Mouse (Mus musculus): ENCODE measurements around the gene Ripor3. TPM values are rescaled to one million over a fixed set of nuclear protein-coding genes. Genes with fewer than 3 reads are reported as not detected.

Gene Ripor3
- polyA plus RNA-seq, 1 experiment from 2014 or later, result 1.1 TPM

GRCm38 (mm10) chr2:168005616-168006015 is 4.8 kb downstream of the Ripor3 start:
- Histone ChIP-seq H3K4me2 (replicated peaks; ENCODE audit: low read depth, low read length) (no peak overlapping the region), H3K9ac (replicated peaks; ENCODE audit: low read depth) (no peak overlapping the region), H3K4me3 (ENCODE audit: low read depth, low read length) (no peak overlapping the region), H3K36me3 (ENCODE audit: insufficient read depth, low read length) (no peaks in the 10 kb centered on the region), H3K27ac (ENCODE audit: low read length) (no peak overlapping the region), H3K27me3 (replicated peaks; ENCODE audit: insufficient read depth, low read length) (no peaks in the 10 kb centered on the region), H3K4me1 (ENCODE audit: insufficient read depth, low read depth, low read length) (peaks cover 7% of the 10 kb centered on the region; the same call in 1 of the 2 replicates), H3K9me3 (ENCODE audit: low read length) (no peaks in the 10 kb centered on the region)
- TF ChIP-seq CTCF (IDR thresholded peaks at IDR 0.05) (no peak), EP300 (IDR thresholded peaks at IDR 0.05) (no peak)
- ATAC-seq (peak; percentile 52), DNase-seq (ENCODE audit: low spot score) (peak; percentile 69)
- WGBS, result 30% methylated on average over 3 of the region's 3 CpGs

- no peak for ATAC-seq
Measured at GRCm38 (mm10) chr2:168005005-168005404, 5.4 kb downstream of the Ripor3 start.

GRCm38 (mm10) chr2:168004369-168004768 is 6.0 kb downstream of the Ripor3 start:
- Histone ChIP-seq H3K9me3 (ENCODE audit: low read length) (no peaks in the 10 kb centered on the region), H3K4me2 (replicated peaks; ENCODE audit: low read depth, low read length) (no peak overlapping the region), H3K27me3 (replicated peaks; ENCODE audit: insufficient read depth, low read length) (no peaks in the 10 kb centered on the region), H3K9ac (replicated peaks; ENCODE audit: low read depth) (no peak overlapping the region), H3K27ac (ENCODE audit: low read length) (no peak overlapping the region), H3K4me1 (ENCODE audit: insufficient read depth, low read depth, low read length) (peaks cover 7% of the 10 kb centered on the region; the same call in 1 of the 2 replicates), H3K4me3 (ENCODE audit: low read depth, low read length) (no peak overlapping the region), H3K36me3 (ENCODE audit: insufficient read depth, low read length) (no peaks in the 10 kb centered on the region)
- ATAC-seq (no peak), DNase-seq (ENCODE audit: low spot score) (no peak)
- WGBS, result 65% methylated on average over 2 of the region's 2 CpGs
- TF ChIP-seq CTCF (IDR thresholded peaks at IDR 0.05) (peak; percentile 55), EP300 (IDR thresholded peaks at IDR 0.05) (no peak)

More at GRCm38 (mm10) chr2:168005005-168005404, 5.4 kb downstream of the Ripor3 start:
- no peaks in the 10 kb centered on the region for H3K36me3 ChIP-seq (ENCODE audit: insufficient read depth, low read length)
- H3K9me3 ChIP-seq (ENCODE audit: low read length), result no peaks in the 10 kb centered on the region
- no peaks in the 10 kb centered on the region for H3K27me3 ChIP-seq (replicated peaks; ENCODE audit: insufficient read depth, low read length)
- H3K4me3 ChIP-seq (ENCODE audit: low read depth, low read length), result no peak overlapping the region
- H3K9ac ChIP-seq (replicated peaks; ENCODE audit: low read depth), result no peak overlapping the region
- TF ChIP-seq EP300 (IDR thresholded peaks at IDR 0.05) (no peak), CTCF (IDR thresholded peaks at IDR 0.05) (no peak)
- WGBS, result 88% methylated on average over 3 of the region's 3 CpGs
- H3K4me1 ChIP-seq (ENCODE audit: insufficient read depth, low read depth, low read length), result peaks cover 7% of the 10 kb centered on the region; the same call in 1 of the 2 replicates
- no peak overlapping the region for H3K27ac ChIP-seq (ENCODE audit: low read length)
- no peak for DNase-seq (ENCODE audit: low spot score)
- H3K4me2 ChIP-seq (replicated peaks; ENCODE audit: low read depth, low read length), result no peak overlapping the region

GRCm38 (mm10) chr2:168003431-168003830 is 7.0 kb downstream of the Ripor3 start:
- WGBS, result 30% methylated on average over 12 of the region's 12 CpGs
- ATAC-seq (peak; percentile 80), DNase-seq (ENCODE audit: low spot score) (peak; percentile 79)
- peaks cover 7% of the 10 kb centered on the region; the same call in 1 of the 2 replicates for H3K4me1 ChIP-seq (ENCODE audit: insufficient read depth, low read depth, low read length)
- TF ChIP-seq EP300 (IDR thresholded peaks at IDR 0.05) (no peak), CTCF (IDR thresholded peaks at IDR 0.05) (no peak)
- H3K4me3 ChIP-seq (ENCODE audit: low read depth, low read length), result no peak overlapping the region
- no peaks in the 10 kb centered on the region for H3K9me3 ChIP-seq (ENCODE audit: low read length)
- H3K9ac ChIP-seq (replicated peaks; ENCODE audit: low read depth), result no peak overlapping the region
- no peak overlapping the region for H3K27ac ChIP-seq (ENCODE audit: low read length)
- H3K4me2 ChIP-seq (replicated peaks; ENCODE audit: low read depth, low read length), result no peak overlapping the region
- no peaks in the 10 kb centered on the region for H3K27me3 ChIP-seq (replicated peaks; ENCODE audit: insufficient read depth, low read length)
- H3K36me3 ChIP-seq (ENCODE audit: insufficient read depth, low read length), result no peaks in the 10 kb centered on the region

DNA sequence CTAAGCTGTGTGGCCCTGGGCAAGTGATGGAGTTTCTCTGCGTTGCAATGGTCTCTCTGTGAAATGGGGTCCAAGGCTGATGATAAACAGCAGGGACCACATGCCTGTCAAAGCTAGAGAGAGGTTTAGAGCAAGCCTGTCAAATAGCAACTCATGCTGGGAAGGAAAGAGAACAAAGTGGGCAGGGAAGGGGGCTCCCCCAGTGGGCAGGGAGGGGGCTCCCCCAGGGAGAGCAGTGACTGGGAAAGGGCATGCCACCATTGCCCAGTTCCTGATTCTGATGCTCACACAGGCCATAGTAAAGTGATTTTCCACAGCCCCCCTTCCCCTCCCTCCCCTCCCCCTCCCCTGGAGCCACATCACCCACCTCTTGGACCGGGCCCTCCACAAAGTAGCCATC is 7.5 kb downstream of the Ripor3 start:
- H3K27me3 ChIP-seq (replicated peaks; ENCODE audit: insufficient read depth, low read length), result no peaks in the 10 kb centered on the region
- no peak overlapping the region for H3K27ac ChIP-seq (ENCODE audit: low read length)
- H3K36me3 ChIP-seq (ENCODE audit: insufficient read depth, low read length), result no peaks in the 10 kb centered on the region
- peaks cover 7% of the 10 kb centered on the region; the same call in 1 of the 2 replicates for H3K4me1 ChIP-seq (ENCODE audit: insufficient read depth, low read depth, low read length)
- H3K4me2 ChIP-seq (replicated peaks; ENCODE audit: low read depth, low read length), result no peak overlapping the region
- 60% methylated on average over 1 of the region's 2 CpGs for WGBS
- no peak for TF ChIP-seq CTCF (IDR thresholded peaks at IDR 0.05)
- no peak for TF ChIP-seq EP300 (IDR thresholded peaks at IDR 0.05)
- no peaks in the 10 kb centered on the region for H3K9me3 ChIP-seq (ENCODE audit: low read length)
- no peak overlapping the region for H3K9ac ChIP-seq (replicated peaks; ENCODE audit: low read depth)
- H3K4me3 ChIP-seq (ENCODE audit: low read depth, low read length), result no peak overlapping the region
- ATAC-seq, result peak; percentile 1; the same call in 1 of the 2 replicates
- DNase-seq (ENCODE audit: low spot score), result no peak

- no peak for TF ChIP-seq EP300 (IDR thresholded peaks at IDR 0.05)
- no peak for TF ChIP-seq CTCF (IDR thresholded peaks at IDR 0.05)
- Histone ChIP-seq H3K27ac (ENCODE audit: low read length) (no peak overlapping the region), H3K27me3 (replicated peaks; ENCODE audit: insufficient read depth, low read length) (no peaks in the 10 kb centered on the region), H3K4me3 (ENCODE audit: low read depth, low read length) (no peak overlapping the region), H3K4me1 (ENCODE audit: insufficient read depth, low read depth, low read length) (peaks cover 7% of the 10 kb centered on the region; the same call in 1 of the 2 replicates), H3K4me2 (replicated peaks; ENCODE audit: low read depth, low read length) (no peak overlapping the region), H3K9ac (replicated peaks; ENCODE audit: low read depth) (no peak overlapping the region), H3K9me3 (ENCODE audit: low read length) (no peaks in the 10 kb centered on the region), H3K36me3 (ENCODE audit: insufficient read depth, low read length) (no peaks in the 10 kb centered on the region)
- ATAC-seq (0 out of 2 replicates have a peak, but pooled peaks have one; percentile 10), DNase-seq (ENCODE audit: low spot score) (peak; percentile 37)
- 56% methylated on average over 4 of the region's 4 CpGs for WGBS
Measured at GRCm38 (mm10) chr2:168002188-168002587, 8.2 kb downstream of the Ripor3 start.

All from lung, postnatal 0 days (tissue).